33 mouse cellular contexts compared by ENCODE assay signal in genomic region chr1:182788896-182789295, GRCm38 (mm10). TPM values are rescaled to one million over a fixed set of nuclear protein-coding genes. Genes with fewer than 3 reads are reported as not detected.
A peak's percentile ranks its signal among the peaks of the same experiment; 100 is the strongest.
DNase-seq lines count a peak whose midpoint lies in the region; ATAC-seq and TF ChIP-seq lines count a peak whose summit lies in the region.
"Had no signal": no experiment of that assay in that cellular context is flagged by ENCODE, and none has a peak within 500 bp of the region (broad histone marks: within the 10 kb centered on the region; RNA-seq: fewer than 3 reads in every experiment).

No protein-coding gene starts in this region.

- no peak overlapping the region for H3K27ac ChIP-seq in kidney, adult 2 months (ENCODE audit: insufficient read depth, low read depth, low read length)
- no peak overlapping the region for H3K27ac ChIP-seq in kidney, embryonic 14.5 days (ENCODE audit: low read depth, low read length)
- H3K27ac ChIP-seq: forebrain, embryonic 13.5 days; heart, embryonic 13.5 days; hindbrain, embryonic 14.5 days; left cerebral cortex, adult 2 months; limb, embryonic 12.5 days; liver, embryonic 12.5 days; midbrain, embryonic 10.5 days; midbrain, embryonic 15.5 days; neural tube, embryonic 15.5 days had no signal

- H3K4me3 ChIP-seq in kidney, adult 2 months (ENCODE audit: insufficient read depth, low read depth, low read length), result no peak overlapping the region
- no peak overlapping the region for H3K4me3 ChIP-seq in kidney, embryonic 14.5 days (ENCODE audit: low read length)
- H3K4me3 ChIP-seq: forebrain, embryonic 13.5 days; heart, embryonic 13.5 days; left cerebral cortex, adult 2 months; limb, embryonic 12.5 days; liver, embryonic 12.5 days; midbrain, embryonic 10.5 days; midbrain, embryonic 15.5 days; neural tube, embryonic 15.5 days had no signal

- DNase-seq in adrenal gland, postnatal 10 days, result peak; percentile 9
- DNase-seq in adrenal gland, postnatal 25 days, result no peak
- DNase-seq in kidney, adult 2 months, result peak; percentile 34
- DNase-seq in kidney, adult 9 months, result no peak
- peak; percentile 14 to 17 for DNase-seq in kidney, postnatal 36 days
- peak; percentile 22 for DNase-seq in yolk sac, embryonic 10.5 days (ENCODE audit: low spot score)
- DNase-seq: cerebellum, adult 11-12 months; cerebellum, adult 9-11 months; gastrocnemius, postnatal 10 days; heart, postnatal 10 days; liver, postnatal 0 days; lung, postnatal 10 days; right cerebral cortex, adult 18-20 months; spleen, adult 18-20 months; thymus, postnatal 14 days had no signal

- H3K27me3 ChIP-seq in kidney, adult 2 months (replicated peaks; ENCODE audit: control insufficient read depth, insufficient read depth, low read length), result no peaks in the 10 kb centered on the region
- no peaks in the 10 kb centered on the region for H3K27me3 ChIP-seq in kidney, embryonic 14.5 days (ENCODE audit: control insufficient read depth, insufficient read depth, low read length)
- H3K27me3 ChIP-seq: forebrain, embryonic 13.5 days; heart, embryonic 13.5 days; limb, embryonic 12.5 days; liver, embryonic 12.5 days; midbrain, embryonic 15.5 days; neural tube, embryonic 15.5 days had no signal

- no peaks in the 10 kb centered on the region for H3K36me3 ChIP-seq in kidney, adult 2 months (ENCODE audit: control insufficient read depth, insufficient read depth, low read length)
- H3K36me3 ChIP-seq in kidney, embryonic 14.5 days (ENCODE audit: control insufficient read depth, insufficient read depth, low read length), result no peaks in the 10 kb centered on the region
- H3K36me3 ChIP-seq: G1E; heart, embryonic 13.5 days; limb, embryonic 12.5 days; liver, embryonic 12.5 days; midbrain, embryonic 10.5 days; midbrain, embryonic 15.5 days; neural tube, embryonic 15.5 days had no signal

- TF ChIP-seq POLR2A in kidney, adult 2 months (IDR thresholded peaks at IDR 0.05; ENCODE audit: low read depth, low read length), result no peak

- 0 out of 2 replicates have a peak, but pooled peaks cover 4% of the 10 kb centered on the region for H3K4me1 ChIP-seq in kidney, adult 2 months (ENCODE audit: control insufficient read depth, insufficient read depth, low read length)
- peaks cover 29% of the 10 kb centered on the region for H3K4me1 ChIP-seq in kidney, embryonic 14.5 days (ENCODE audit: control insufficient read depth, insufficient read depth, low read length)

- no peak overlapping the region for H3K4me2 ChIP-seq in kidney, embryonic 14.5 days (replicated peaks; ENCODE audit: low read depth, low read length)
- H3K4me2 ChIP-seq: forebrain, embryonic 13.5 days; heart, embryonic 13.5 days; hindbrain, embryonic 14.5 days; limb, embryonic 12.5 days; liver, embryonic 12.5 days; midbrain, embryonic 15.5 days; neural tube, embryonic 15.5 days had no signal

- no peak overlapping the region for H3K9ac ChIP-seq in kidney, embryonic 14.5 days (ENCODE audit: low read depth, low read length)
- H3K9ac ChIP-seq: forebrain, embryonic 13.5 days; heart, embryonic 13.5 days; hindbrain, embryonic 14.5 days; limb, embryonic 12.5 days; liver, embryonic 12.5 days; liver, postnatal 0 days; midbrain, embryonic 15.5 days; neural tube, embryonic 15.5 days had no signal

- H3K9me3 ChIP-seq in kidney, embryonic 14.5 days (ENCODE audit: control insufficient read depth, low read length), result no peaks in the 10 kb centered on the region
- H3K9me3 ChIP-seq: forebrain, embryonic 13.5 days; heart, embryonic 13.5 days; limb, embryonic 12.5 days; liver, embryonic 12.5 days; midbrain, embryonic 10.5 days; midbrain, embryonic 15.5 days; neural tube, embryonic 15.5 days had no signal

- no peak for TF ChIP-seq CTCF in kidney, adult 2 months (conservative IDR thresholded peaks at IDR 0.05; ENCODE audit: insufficient read depth, insufficient read length, low read depth, low read length)

- WGBS in kidney, adult 2 months, result 17% methylated on average over 6 of the region's 6 CpGs
- WGBS in kidney, embryonic 14.5 days, result 31% methylated on average over 6 of the region's 6 CpGs

- no peak for ATAC-seq in kidney, embryonic 14.5 days (ENCODE audit: low FRiP score, low TSS enrichment)
- ATAC-seq: forebrain, embryonic 13.5 days; intestine, postnatal 0 days; liver, embryonic 12.5 days; liver, postnatal 0 days; midbrain, embryonic 15.5 days had no signal

RNA-seq across cellular contexts. Expression of gene Susd4, which starts 25.2 kb away (rescaled TPM):
- 1 to 10 TPM; 3.9 to 4.5 TPM for total RNA-seq in adrenal gland, postnatal 10 days (2021)
- total RNA-seq in adrenal gland, postnatal 25 days (2021), result 2.5 and 3.6 TPM in 2 replicates
- polyA plus RNA-seq in kidney, adult 2 months (2012; rRNA removed), result 6.7 and 7.5 TPM in 2 replicates
- polyA plus RNA-seq in kidney, embryonic 14.5 days (2014; fragmentation: Nextera tagmentation; extraction: Ambion mirVana), result 15.8 and 23.6 TPM in 2 replicates
- total RNA-seq: G1E; megakaryocyte progenitor cell, adult 5-6 weeks had no signal
- polyA plus RNA-seq: G1E had no signal

RNA-seq across cellular contexts. Expression of gene Ccdc185, which starts 39.9 kb away (rescaled TPM):
- not detected for total RNA-seq in adrenal gland, postnatal 10 days (2021)
- not detected in 2 replicates for total RNA-seq in adrenal gland, postnatal 25 days (2021)
- polyA plus RNA-seq in kidney, adult 2 months (2012; rRNA removed), result 0.09 and 0.15 TPM in 2 replicates
- not detected in 2 replicates for polyA plus RNA-seq in kidney, embryonic 14.5 days (2014; fragmentation: Nextera tagmentation; extraction: Ambion mirVana)
- total RNA-seq: gastrocnemius, postnatal 10 days; heart, adult 8-10 months; heart, postnatal 10 days; hematopoietic stem cell, adult 5-6 weeks; left cerebral cortex, postnatal 25 days; megakaryocyte progenitor cell, adult 5-6 weeks had no signal
- polyA plus RNA-seq: forebrain, embryonic 13.5 days; G1E; heart, embryonic 13.5 days; hindbrain, embryonic 14.5 days; intestine, postnatal 0 days; limb, embryonic 12.5 days; liver, embryonic 12.5 days; liver, postnatal 0 days; midbrain, embryonic 10.5 days; midbrain, embryonic 15.5 days; neural tube, embryonic 15.5 days; stomach, embryonic 16.5 days; urinary bladder, adult 2 months had no signal

Comparison
In these comparisons a context has a peak if more than half of its experiments do, and no peak if none do; other contexts are left out.
1. DNase-seq: peak in adrenal gland, postnatal 10 days (single experiment), kidney, adult 2 months (single experiment), kidney, postnatal 36 days (2 of 2) and yolk sac, embryonic 10.5 days (single experiment); none in adrenal gland, postnatal 25 days (single experiment) and kidney, adult 9 months (single experiment).